8 mouse cellular contexts compared by ENCODE assay signal in the genomic region with DNA sequence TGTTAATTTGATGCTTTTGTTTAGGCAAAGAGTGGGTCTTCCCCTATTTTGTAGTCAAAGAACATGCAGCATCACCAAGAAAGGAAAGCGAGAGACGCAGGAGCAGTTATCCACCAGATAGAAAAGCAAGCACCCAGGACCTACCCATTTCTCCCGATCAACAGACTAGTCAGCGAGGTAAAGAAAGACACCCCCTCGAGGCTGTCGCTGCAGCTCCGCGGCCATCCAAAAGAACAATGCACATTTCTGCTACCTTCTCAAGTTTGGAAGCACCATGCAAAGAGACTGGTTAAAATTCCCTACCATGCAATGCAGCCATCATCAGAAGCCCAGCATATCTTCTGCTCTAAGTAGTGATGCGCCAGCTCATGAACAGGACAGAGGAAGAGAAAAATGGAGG. TPM values are rescaled to one million over a fixed set of nuclear protein-coding genes. Genes with fewer than 3 reads are reported as not detected.
DNase-seq lines count a peak whose midpoint lies in the region; ATAC-seq and TF ChIP-seq lines count a peak whose summit lies in the region.

No protein-coding gene starts in this region.

- peak overlapping the region; percentile 66 for H3K9ac ChIP-seq in heart, embryonic 12.5 days
- peak overlapping the region; percentile 64 for H3K9ac ChIP-seq in midbrain, embryonic 14.5 days (replicated peaks; ENCODE audit: low read length)

- H3K9me3 ChIP-seq in heart, embryonic 12.5 days (replicated peaks) = no peaks in the 10 kb centered on the region
- H3K9me3 ChIP-seq in hindbrain, embryonic 10.5 days = no peaks in the 10 kb centered on the region
- H3K9me3 ChIP-seq in midbrain, embryonic 14.5 days (ENCODE audit: control insufficient read depth, low read length) = no peaks in the 10 kb centered on the region

- no peak for TF ChIP-seq CTCF in Patski (IDR thresholded peaks at IDR 0.05)

- H3K4me3 ChIP-seq in heart, embryonic 12.5 days = peak overlapping the region; percentile 51
- H3K4me3 ChIP-seq in hindbrain, embryonic 10.5 days = peak overlapping the region; percentile 64
- peak overlapping the region; percentile 44 for H3K4me3 ChIP-seq in midbrain, embryonic 14.5 days (replicated peaks; ENCODE audit: low read depth, low read length)

- DNase-seq in heart, postnatal 14 days = no peak
- no peak for DNase-seq in Patski (ENCODE audit: low read depth, low spot score)
- DNase-seq in hindbrain, embryonic 10.5 days (ENCODE audit: low spot score) = no peak
- DNase-seq in midbrain, embryonic 14.5 days = peak; percentile 62
- DNase-seq in left cerebral cortex, postnatal 10 days (ENCODE audit: extremely low spot score in 1 of 2, low spot score in 2 of 2) = no peak
- no peak for DNase-seq in ovary, postnatal 10 days (ENCODE audit: low spot score)

- CTCF ChIA-PET in Patski (lab: Charles Lee) = interaction anchor here (0.8 to 1.1 kb wide), 3 partner anchors 8 to 13 kb away, joined by 3 to 4 read pairs (median 3); no protein-coding TSS in a partner anchor

- under 1% methylated on average over 9 of the region's 9 CpGs for WGBS in heart, embryonic 12.5 days
- WGBS in hindbrain, embryonic 10.5 days = under 1% methylated on average over 9 of the region's 9 CpGs
- 0% methylated on average over 9 of the region's 9 CpGs for WGBS in midbrain, embryonic 14.5 days

- POLR2A ChIA-PET in Patski (lab: Charles Lee) = interaction anchor here (0.7 kb wide), 1 partner anchor 319 kb away, joined by 3 read pairs; no protein-coding TSS in a partner anchor

- peaks cover 15% of the 10 kb centered on the region for H3K27me3 ChIP-seq in heart, embryonic 12.5 days (replicated peaks)
- no peaks in the 10 kb centered on the region for H3K27me3 ChIP-seq in Patski
- H3K27me3 ChIP-seq in hindbrain, embryonic 10.5 days (ENCODE audit: insufficient read depth, poor library complexity, severe bottlenecking) = no peaks in the 10 kb centered on the region; the same call in 1 of the 2 replicates
- H3K27me3 ChIP-seq in midbrain, embryonic 14.5 days (ENCODE audit: control insufficient read depth, insufficient read depth, low read length) = no peaks in the 10 kb centered on the region

- intact Hi-C loops in heart, postnatal 14 days (cut with DNase I) = loop anchor here (5.0 kb wide), 1 partner anchor 37 kb away; no protein-coding TSS in a partner anchor
- intact Hi-C loops in left cerebral cortex, postnatal 10 days (cut with DNase I) = no loop called here

- 0 out of 2 replicates have a peak, but pooled peaks cover 3% of the 10 kb centered on the region for H3K4me1 ChIP-seq in heart, embryonic 12.5 days (replicated peaks)
- H3K4me1 ChIP-seq in hindbrain, embryonic 10.5 days (replicated peaks) = peaks cover 60% of the 10 kb centered on the region
- H3K4me1 ChIP-seq in midbrain, embryonic 14.5 days (ENCODE audit: control insufficient read depth, insufficient read depth, low read length) = peaks cover 50% of the 10 kb centered on the region

- ATAC-seq in heart, embryonic 12.5 days (ENCODE audit: insufficient number of reproducible peaks, low FRiP score) = no peak
- ATAC-seq in Patski = peak; percentile 10
- peak; percentile 42; the same call in 1 of the 2 replicates for ATAC-seq in midbrain, embryonic 14.5 days (ENCODE audit: low FRiP score, low TSS enrichment)
- no peak for ATAC-seq in monocyte, adult 5-6 weeks (replicated peaks; ENCODE audit: insufficient number of reproducible peaks, low FRiP score, low TSS enrichment, poor library complexity, severe bottlenecking)

- H3K4me2 ChIP-seq in heart, embryonic 12.5 days = peak overlapping the region; percentile 78
- peak overlapping the region; percentile 77 for H3K4me2 ChIP-seq in midbrain, embryonic 14.5 days (ENCODE audit: low read length)

- in situ Hi-C loops in Patski (cut with MboI; ENCODE audit: low pct_unique_long_range_greater_than_20kb) = no loop called here

- H3K36me3 ChIP-seq in heart, embryonic 12.5 days = no peaks in the 10 kb centered on the region
- no peaks in the 10 kb centered on the region for H3K36me3 ChIP-seq in hindbrain, embryonic 10.5 days
- no peaks in the 10 kb centered on the region for H3K36me3 ChIP-seq in midbrain, embryonic 14.5 days (ENCODE audit: control insufficient read depth, insufficient read depth, low read length)

- no peak overlapping the region for H3K27ac ChIP-seq in heart, embryonic 12.5 days (ENCODE audit: poor library complexity, severe bottlenecking)
- peak overlapping the region; percentile 93 for H3K27ac ChIP-seq in hindbrain, embryonic 10.5 days
- H3K27ac ChIP-seq in midbrain, embryonic 14.5 days (replicated peaks; ENCODE audit: low read depth, low read length) = peak overlapping the region; percentile 92

RNA-seq across cellular contexts. Expression of a gene that starts 46.4 kb away (rescaled TPM):
- 0.18 TPM in 1 of 2 replicates, not detected in the other for polyA plus RNA-seq in heart, embryonic 12.5 days (2016; fragmentation: Nextera tagmentation; extraction: Ambion mirVana)
- not detected for total RNA-seq in heart, postnatal 14 days (2021)
- polyA plus RNA-seq in Patski (2021) = 0.47 TPM
- 1.5 and 1.9 TPM in 2 replicates for polyA plus RNA-seq in hindbrain, embryonic 10.5 days (2016; fragmentation: Nextera tagmentation; extraction: Ambion mirVana)
- polyA plus RNA-seq in midbrain, embryonic 14.5 days (2014; fragmentation: Nextera tagmentation; extraction: Ambion mirVana) = 3.1 and 3.2 TPM in 2 replicates
- not detected in 3 replicates for total RNA-seq in monocyte, adult 5-6 weeks (2017)
- total RNA-seq in left cerebral cortex, postnatal 10 days (2021) = not detected

Comparison
In these comparisons a context has a peak if more than half of its experiments do, and no peak if none do; other contexts are left out.
1. ATAC-seq: peak in Patski (single experiment) and midbrain, embryonic 14.5 days (single experiment); none in heart, embryonic 12.5 days (single experiment) and monocyte, adult 5-6 weeks (single experiment).
2. Peak in every context shown above with its lines, with median percentiles within 50 percentile points of each other: H3K4me3 ChIP-seq.